Comparison of ENCODE assay signal across 9 mouse cellular contexts in the genomic region with DNA sequence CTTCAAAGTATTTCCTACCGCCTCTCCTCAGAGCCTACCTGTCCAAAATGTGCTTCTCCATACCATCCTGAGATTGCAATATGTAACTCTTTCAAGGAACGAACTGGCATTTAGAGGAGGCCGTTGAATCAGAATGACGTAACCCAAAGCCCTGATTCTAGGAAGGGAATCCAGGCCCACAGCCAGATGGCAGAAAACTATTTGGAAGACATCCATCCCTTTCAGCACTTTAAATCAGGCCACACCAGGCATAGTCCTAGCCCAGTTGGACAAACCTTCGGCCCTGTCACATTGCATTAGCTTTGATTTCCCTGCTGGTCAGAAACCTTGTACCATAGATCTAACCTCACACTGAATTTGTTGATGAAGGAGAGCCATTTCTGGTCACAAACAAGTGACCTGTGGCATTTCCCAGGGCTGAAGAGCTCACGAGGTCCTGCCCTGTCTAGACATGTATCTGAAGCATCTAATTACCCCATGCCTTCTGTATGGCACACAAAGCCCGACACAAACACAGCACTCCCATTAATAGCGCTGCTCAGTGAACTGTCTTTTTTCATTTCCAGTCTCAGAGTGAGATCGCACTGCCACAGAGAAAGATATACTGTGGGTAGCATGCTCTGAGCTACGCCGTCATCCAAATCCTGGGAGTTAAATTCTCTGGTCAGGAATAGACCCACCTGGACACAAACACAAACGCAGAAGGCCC. TPM values are rescaled to one million over a fixed set of nuclear protein-coding genes. Genes with fewer than 3 reads are reported as not detected.
DNase-seq lines count a peak whose midpoint lies in the region; ATAC-seq and TF ChIP-seq lines count a peak whose summit lies in the region.
"Had no signal": no experiment of that assay in that cellular context is flagged by ENCODE, and none has a peak within 500 bp of the region (broad histone marks: within the 10 kb centered on the region; RNA-seq: fewer than 3 reads in every experiment).

No protein-coding gene starts in this region.

- intact Hi-C loops in gastrocnemius, adult 2 months (cut with DNase I), result no loop called here

- peak; percentile 89 for ATAC-seq in cerebellum, adult (ENCODE audit: insufficient number of reproducible peaks, low FRiP score, low TSS enrichment)
- peak; percentile 60; the same call in 1 of the 2 replicates for ATAC-seq in lung, embryonic 15.5 days (ENCODE audit: borderline replicate concordance, extremely low read depth, low FRiP score, low TSS enrichment)
- no peak for ATAC-seq in liver, postnatal 0 days

- no peak overlapping the region for H3K27ac ChIP-seq in gastrocnemius, adult 2 months
- H3K27ac ChIP-seq in lung, embryonic 15.5 days, result peak overlapping the region; percentile 13; the same call in 1 of the 2 replicates
- no peak overlapping the region for H3K27ac ChIP-seq in liver, postnatal 0 days (ENCODE audit: low read depth)
- H3K27ac ChIP-seq: liver, embryonic 14.5 days had no signal

- H3K36me3 ChIP-seq in lung, embryonic 15.5 days, result no peaks in the 10 kb centered on the region
- no peaks in the 10 kb centered on the region for H3K36me3 ChIP-seq in liver, postnatal 0 days (replicated peaks; ENCODE audit: insufficient read depth, low read length)

- no peak overlapping the region for H3K4me2 ChIP-seq in lung, embryonic 15.5 days
- H3K4me2 ChIP-seq in liver, postnatal 0 days (ENCODE audit: low read depth, low read length), result no peak overlapping the region

- TF ChIP-seq EP300 in liver, postnatal 0 days (IDR thresholded peaks at IDR 0.05; ENCODE audit: low read depth), result no peak

- TF ChIP-seq CTCF in gastrocnemius, adult 2 months (IDR thresholded peaks at IDR 0.05), result no peak
- no peak for TF ChIP-seq CTCF in liver, postnatal 0 days (IDR thresholded peaks at IDR 0.05; ENCODE audit: low read depth)

- no peak overlapping the region for H3K9ac ChIP-seq in lung, embryonic 15.5 days
- no peak overlapping the region for H3K9ac ChIP-seq in liver, postnatal 0 days (replicated peaks)
- H3K9ac ChIP-seq: liver, embryonic 14.5 days had no signal

- WGBS in lung, embryonic 15.5 days, result 48% methylated on average over 12 of the region's 12 CpGs
- WGBS in liver, postnatal 0 days (ENCODE audit: insufficient replicate concordance), result 75% methylated on average over 12 of the region's 12 CpGs

- no peaks in the 10 kb centered on the region for H3K9me3 ChIP-seq in lung, embryonic 15.5 days
- H3K9me3 ChIP-seq in liver, postnatal 0 days (ENCODE audit: low read length), result no peaks in the 10 kb centered on the region

- H3K4me3 ChIP-seq in gastrocnemius, adult 2 months, result no peak overlapping the region
- no peak overlapping the region for H3K4me3 ChIP-seq in lung, embryonic 15.5 days
- no peak overlapping the region for H3K4me3 ChIP-seq in liver, postnatal 0 days (ENCODE audit: low read depth, low read length)

- DNase-seq in adrenal gland, adult (ENCODE audit: inconsistent age in 2 of 2, low spot score in 1 of 2), result peak; percentile 60 to 92
- no peak for DNase-seq in adrenal gland, postnatal 4 days (ENCODE audit: low spot score in 2 of 2)
- peak; percentile 60 for DNase-seq in gastrocnemius, adult 2 months
- DNase-seq in kidney, postnatal 10 days, result peak; percentile 45
- DNase-seq in right cerebral cortex, postnatal 14 days, result peak; percentile 48
- DNase-seq in liver, postnatal 0 days, result no peak

- H3K4me1 ChIP-seq in lung, embryonic 15.5 days, result peaks cover 26% of the 10 kb centered on the region
- no peaks in the 10 kb centered on the region for H3K4me1 ChIP-seq in liver, postnatal 0 days (ENCODE audit: insufficient read depth)

- no peaks in the 10 kb centered on the region for H3K27me3 ChIP-seq in lung, embryonic 15.5 days
- H3K27me3 ChIP-seq in liver, postnatal 0 days (ENCODE audit: insufficient read depth, low read length), result no peaks in the 10 kb centered on the region

RNA-seq across cellular contexts. Expression of a gene that starts 38.3 kb away (rescaled TPM):
- total RNA-seq in adrenal gland, postnatal 4 days (2021), result 10 to 100 TPM; 27.0 to 31.6 TPM
- total RNA-seq in gastrocnemius, adult 2 months (2021), result 10 to 100 TPM in 1 of 2 experiments, 1 to 10 TPM in 1; 6.1 to 19.3 TPM
- 184 and 185 TPM in 2 replicates for polyA plus RNA-seq in lung, embryonic 15.5 days (2015; fragmentation: Nextera tagmentation; extraction: Ambion mirVana)
- 22.7 and 29.3 TPM in 2 replicates for polyA plus RNA-seq in liver, postnatal 0 days (2015; fragmentation: Nextera tagmentation; extraction: Ambion mirVana)

Comparison
In these comparisons a context has a peak if more than half of its experiments do, and no peak if none do; other contexts are left out.
1. DNase-seq: peak in adrenal gland, adult (2 of 2), gastrocnemius, adult 2 months (single experiment), kidney, postnatal 10 days (single experiment) and right cerebral cortex, postnatal 14 days (single experiment); none in adrenal gland, postnatal 4 days (0 of 2) and liver, postnatal 0 days (single experiment).